Mouse (Mus musculus): Measurements from ENCODE around the gene Kcnk10.
A peak's percentile ranks its signal among the peaks of the same experiment; 100 is the strongest.
"Not testable (repeated sequence)": the region's sequence is repeated elsewhere in the genome, so short reads cannot be mapped to it uniquely, and the experiment has no call there.

Kcnk10 gene

DNA sequence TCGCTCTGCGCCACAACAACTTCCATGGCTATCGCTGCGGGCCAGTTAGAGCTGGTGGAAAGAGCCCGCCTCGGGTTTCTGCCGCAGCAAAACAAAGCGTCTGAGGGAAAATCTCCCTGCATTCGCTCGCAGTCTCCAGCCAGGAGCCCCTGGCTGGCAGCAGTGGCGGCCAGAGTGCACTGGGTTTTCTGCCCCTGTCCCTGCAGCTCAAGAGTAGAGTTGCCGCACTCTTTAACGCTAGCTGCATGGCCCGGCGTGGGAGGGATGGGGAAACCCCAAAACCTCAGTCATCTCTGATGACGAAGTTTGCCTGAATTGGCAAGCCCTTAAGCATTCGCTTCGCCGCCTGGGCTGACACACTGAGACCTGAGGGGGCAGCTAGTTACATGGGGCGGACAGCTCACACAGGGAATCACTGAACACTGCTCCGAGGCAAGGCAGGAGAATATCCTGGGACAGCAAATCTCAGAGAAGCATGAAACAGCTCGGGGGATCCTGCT lies at the start of gene Kcnk10:
TSS of gene Kcnk10 (minus strand) at position 450 of the 500 bp plus-strand sequence.
- no peak for DNase-seq (ENCODE audit: extremely low spot score, low read depth, low spot score)

DNA sequence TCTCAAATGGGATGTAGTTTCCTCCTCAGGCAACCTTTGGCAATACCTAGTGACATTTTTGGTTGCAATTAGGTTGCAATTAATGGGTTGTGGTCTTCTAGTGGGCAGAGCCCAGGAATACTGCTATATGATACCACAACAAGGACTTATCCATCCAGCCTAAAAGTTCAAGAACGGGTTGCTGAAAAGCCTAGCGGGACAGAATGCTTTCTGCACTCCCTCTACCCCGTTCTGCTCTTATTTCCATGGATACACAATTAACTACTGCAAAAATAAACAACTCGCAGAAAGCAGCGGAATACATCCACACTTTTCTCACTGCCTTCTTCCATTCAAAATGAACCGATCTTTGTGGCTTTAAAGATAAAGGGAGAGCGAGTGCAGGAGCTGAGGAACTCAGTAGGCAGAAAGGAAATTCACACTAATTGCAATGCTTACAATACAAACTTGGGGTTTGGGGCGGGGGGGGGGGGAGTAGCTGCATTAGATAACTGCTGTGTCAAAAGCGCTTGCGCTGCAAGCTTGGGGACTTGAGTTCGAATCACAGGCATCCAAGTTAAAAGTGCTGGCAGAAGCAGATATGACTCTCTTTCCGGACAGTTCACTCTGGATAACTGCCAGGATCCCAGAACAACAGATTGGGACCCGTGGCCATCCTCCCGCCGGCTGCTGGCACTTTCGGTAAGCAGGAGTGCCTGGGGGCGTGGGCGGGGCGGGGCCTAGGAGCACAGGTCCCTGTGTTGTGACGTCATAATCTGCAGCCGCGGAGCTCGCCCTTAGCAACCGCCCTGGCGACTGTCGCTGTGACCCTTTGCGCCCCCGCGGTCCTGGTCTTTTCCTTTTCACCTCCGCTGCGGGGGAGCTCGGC lies 49.5 kb upstream of the Kcnk10 start, which contains the start of gene Spata7:
TSS of gene Spata7 (plus strand) at position 766 of the 868 bp plus-strand sequence.
- peak; percentile 50 for DNase-seq (ENCODE audit: extremely low spot score, low read depth, low spot score)

DNA sequence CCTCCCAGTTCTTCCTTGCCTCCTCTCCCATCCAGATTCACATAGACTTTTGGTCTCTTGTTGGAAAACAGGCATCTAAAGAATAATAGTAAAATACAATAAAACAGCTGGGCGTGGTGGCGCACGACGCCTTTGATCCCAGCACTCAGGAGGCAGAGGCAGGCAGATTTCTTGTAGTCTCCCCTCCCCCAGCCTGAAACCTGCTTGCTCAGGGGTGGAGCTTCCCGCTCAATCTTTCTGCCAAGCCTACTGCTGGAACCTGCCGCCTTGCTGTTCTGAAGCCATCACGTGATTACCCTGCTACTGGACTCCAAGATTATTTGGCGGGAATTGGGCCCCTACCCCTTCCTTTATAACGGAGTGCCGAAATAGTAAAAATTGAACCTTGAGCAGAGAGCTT lies 45.2 kb upstream of the Kcnk10 start:
- not testable (repeated sequence) for DNase-seq (ENCODE audit: extremely low spot score, low read depth, low spot score)

DNA sequence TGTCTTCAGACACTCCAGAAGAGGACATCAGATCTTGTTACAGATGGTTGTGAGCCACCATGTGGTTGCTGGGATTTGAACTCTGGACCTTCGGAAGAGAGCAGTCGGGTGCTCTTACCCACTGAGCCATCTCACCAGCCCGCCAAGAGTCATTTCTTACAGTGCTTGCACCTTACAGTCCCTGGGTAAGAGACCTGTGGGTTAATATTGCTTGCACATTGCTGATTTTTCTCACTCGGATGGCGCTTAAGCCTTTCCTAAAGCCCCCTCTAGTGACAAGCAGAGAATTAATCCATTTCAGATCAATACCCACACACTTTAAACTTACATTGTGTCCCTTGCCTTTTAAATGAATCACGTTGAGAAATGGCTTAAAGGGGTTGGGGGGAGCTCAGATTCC lies 42.8 kb upstream of the Kcnk10 start:
- DNase-seq (ENCODE audit: extremely low spot score, low read depth, low spot score): not testable (repeated sequence)

DNA sequence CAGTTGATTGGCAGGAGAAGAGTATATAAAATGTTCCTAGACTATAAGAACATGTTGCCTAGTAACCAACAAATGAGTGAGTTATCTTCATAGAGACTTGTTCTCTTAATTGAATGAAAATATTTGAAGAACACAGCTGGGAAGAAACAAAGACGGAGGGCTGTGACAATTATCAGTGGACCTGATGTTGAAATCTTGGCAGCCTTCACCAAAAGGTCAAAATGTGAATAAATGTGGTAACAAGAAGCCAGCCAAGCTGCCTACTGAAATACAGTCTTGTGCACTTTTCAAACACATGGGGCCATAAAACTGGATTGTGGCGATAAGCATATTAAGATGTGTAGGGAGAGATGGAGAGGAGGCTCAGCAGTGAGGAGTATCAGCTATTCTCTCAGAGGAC lies 41.4 kb upstream of the Kcnk10 start:
- DNase-seq (ENCODE audit: extremely low spot score, low read depth, low spot score): no peak

DNA sequence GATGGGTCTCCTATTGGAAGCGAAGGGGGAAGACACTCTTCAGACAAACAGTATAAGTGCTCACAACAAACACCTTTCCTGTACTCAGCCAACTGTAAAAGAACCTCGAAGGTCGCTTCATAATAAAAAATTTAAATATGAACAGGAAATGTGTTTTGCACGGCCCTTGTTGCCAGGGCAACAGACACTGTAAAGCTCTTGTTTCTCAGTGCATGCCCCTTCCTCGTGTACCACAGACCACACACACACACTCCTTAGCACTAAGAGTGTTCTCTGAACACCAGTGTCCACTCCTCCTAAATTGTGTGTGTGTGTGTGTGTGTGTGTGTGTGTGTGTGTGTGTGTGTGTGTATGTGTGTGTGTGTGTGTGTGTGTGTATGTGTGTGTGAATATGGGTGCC lies 37.6 kb upstream of the Kcnk10 start:
- no peak for DNase-seq (ENCODE audit: extremely low spot score, low read depth, low spot score)

DNA sequence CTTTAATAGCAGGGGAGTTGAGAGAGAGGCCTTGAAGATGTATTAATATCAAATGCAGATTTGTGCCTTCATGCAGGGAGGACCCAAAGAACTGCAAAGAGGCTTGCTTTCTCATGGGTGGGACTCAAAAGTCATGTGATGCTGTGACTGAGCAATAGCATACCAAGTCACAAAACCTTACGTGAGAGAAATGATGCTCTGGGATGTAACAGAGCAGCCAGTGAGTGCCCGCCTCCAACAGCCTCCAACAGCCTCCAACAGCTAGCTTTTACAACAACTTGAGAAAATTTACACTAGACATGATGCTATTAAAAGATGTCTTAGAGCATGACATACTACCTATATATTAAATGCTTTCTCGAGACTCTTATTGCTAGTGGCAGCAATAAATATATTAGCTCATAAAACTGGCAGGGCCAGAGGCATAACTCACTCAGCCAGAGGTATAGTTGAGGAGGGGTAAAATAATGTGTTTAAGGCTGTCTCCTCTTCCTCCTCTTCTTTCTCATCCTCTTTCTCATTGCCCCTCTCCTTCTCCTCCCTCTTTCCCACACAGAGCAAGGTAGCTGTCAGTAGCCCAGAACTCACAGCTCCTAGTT lies 36.9 kb upstream of the Kcnk10 start:
- no peak for DNase-seq (ENCODE audit: extremely low spot score, low read depth, low spot score)

DNA sequence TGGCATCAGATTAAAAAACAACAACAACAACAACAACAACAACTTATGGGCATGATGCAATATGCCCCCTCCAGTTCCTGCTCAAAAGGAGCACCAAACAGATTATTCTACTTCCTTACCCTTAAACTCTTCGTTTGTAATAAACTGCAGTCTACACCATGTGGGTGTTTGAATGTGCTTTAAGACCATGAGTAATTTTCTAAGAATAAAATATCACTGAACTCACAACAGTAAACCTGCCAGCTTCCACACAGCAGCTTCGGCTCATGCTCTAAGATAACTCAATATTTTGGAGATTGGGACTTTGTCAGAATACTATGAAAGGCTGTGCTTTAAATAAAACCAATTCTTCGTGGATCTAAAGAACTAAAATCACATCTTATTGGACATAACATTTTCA lies 32.2 kb upstream of the Kcnk10 start:
- DNase-seq (ENCODE audit: extremely low spot score, low read depth, low spot score): no peak

DNA sequence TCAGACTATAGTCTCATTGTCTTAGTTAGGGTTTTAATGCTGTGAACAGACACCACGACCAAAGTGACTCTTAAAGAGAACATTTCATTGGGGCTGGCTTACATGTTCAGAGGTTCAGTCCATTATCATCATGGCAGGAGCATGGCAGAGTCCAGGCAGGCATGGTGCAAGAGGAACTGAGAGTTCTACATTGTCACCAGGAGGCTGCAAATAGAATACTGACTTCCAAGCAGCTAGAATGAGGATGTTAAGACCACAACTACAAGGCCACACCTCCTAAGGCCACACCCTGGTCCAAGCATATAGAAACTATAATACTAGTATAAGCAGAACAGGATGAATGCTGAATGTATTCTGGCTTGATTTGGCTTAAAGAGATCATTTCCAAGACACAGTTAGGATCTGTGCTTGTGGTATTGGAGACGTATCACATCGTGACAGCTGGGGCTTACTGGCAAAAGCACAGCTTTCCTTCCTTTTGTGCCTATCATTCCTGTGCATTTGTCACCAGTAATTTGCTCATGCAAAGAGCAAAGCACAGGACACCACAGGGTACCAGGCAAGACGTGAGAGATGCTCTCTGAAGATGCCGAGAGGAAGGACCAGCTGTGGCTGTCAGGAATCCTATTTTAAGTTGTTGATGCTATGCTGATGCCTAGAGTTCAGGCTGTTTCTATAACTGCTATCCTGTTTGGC lies 28.6 kb upstream of the Kcnk10 start:
- no peak for DNase-seq (ENCODE audit: extremely low spot score, low read depth, low spot score)

DNA sequence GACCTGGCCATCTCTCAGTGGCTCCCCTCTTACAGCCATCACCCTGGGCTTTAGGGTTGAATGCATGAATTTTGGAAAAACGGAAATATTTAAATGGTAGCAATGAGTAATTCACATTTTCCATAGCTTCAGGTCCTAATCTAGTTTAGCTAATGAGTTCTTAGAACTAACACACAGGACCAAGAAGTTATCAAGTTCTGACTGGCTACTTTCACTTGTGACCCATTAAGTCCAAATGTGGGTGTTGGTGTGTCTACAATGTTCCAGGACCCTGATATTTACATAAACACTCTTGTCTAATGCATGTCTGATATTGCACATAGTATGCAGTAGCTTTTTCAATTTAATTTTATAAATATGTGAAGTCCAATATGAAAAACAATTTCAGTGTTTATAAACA lies 27.2 kb upstream of the Kcnk10 start:
- DNase-seq (ENCODE audit: extremely low spot score, low read depth, low spot score): no peak

DNA sequence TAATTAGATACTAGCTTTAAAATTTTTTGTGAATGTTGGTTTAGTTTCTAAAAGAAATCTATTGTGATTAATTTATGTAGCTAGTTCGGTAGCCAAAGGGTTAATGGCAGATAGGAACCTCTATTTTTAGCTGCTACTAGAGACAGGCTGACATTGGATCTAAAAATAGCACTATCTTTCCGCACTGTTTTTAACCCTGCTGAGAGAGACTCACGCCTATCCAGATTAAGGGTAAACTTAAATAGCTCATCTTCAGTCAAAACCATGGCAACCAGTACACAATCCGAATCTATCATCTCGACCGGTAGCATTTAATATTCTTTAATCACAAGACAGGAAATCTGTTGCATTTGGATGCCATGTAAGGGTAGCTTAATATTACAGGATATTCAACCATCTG lies 24.0 kb upstream of the Kcnk10 start:
- no peak for DNase-seq (ENCODE audit: extremely low spot score, low read depth, low spot score)

DNA sequence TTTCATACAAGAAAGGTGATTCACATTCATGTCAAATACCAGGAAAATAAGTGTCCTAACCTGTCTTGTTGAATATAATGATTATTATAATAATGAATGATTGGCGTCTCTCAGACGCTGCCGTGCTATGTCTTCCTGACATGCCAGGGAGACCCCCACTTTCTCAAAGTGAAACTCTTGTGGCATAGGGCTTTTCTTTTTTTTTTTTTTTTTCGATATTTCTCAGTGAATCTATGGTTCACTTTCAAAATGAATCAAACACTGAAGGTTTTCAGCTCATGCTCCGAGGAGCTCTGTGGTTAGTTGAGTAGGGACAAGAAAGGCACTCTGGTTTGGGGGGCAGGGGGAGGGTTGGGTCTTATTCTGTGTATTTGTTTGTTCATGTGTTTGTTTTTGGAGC lies 22.8 kb upstream of the Kcnk10 start:
- no peak for DNase-seq (ENCODE audit: extremely low spot score, low read depth, low spot score)

DNA sequence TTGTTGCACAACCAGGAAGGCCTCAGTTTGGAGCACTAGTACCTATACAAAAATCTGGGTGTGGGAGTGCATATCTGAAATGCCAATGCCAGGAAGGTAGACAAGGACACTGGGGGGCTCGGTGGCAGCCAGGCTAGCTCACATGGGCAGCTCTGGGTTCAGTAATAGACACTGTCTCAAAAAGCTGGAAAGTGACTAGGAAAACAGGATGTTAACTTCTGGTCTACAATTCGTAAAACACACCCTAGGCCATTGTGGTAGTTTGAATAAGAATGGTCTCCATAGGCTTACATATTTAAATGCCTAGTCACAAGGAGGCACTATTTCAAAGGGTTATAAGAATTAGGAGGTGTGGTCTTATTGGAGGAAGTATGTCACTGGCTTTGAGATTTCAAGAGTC lies 12.9 kb upstream of the Kcnk10 start:
- DNase-seq (ENCODE audit: extremely low spot score, low read depth, low spot score): no peak

DNA sequence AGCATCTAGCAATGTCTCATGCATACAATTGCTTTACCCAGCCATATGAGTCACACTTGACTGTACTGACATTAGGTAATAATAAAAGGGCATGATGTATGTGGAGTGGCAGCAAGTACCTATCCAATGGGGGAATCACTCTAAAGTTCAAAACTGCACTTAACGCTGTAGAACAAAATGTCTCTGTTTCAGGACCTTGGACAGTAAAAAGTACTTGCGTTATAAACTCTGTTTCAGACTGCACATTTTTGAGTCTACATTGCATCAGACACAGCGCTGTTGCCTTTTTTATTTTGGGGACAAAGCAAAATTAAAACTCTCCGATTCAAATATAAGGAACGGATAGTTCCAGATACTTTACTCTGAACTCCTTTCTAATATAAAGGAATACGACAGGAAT lies 10.5 kb upstream of the Kcnk10 start:
- no peak for DNase-seq (ENCODE audit: extremely low spot score, low read depth, low spot score)

DNA sequence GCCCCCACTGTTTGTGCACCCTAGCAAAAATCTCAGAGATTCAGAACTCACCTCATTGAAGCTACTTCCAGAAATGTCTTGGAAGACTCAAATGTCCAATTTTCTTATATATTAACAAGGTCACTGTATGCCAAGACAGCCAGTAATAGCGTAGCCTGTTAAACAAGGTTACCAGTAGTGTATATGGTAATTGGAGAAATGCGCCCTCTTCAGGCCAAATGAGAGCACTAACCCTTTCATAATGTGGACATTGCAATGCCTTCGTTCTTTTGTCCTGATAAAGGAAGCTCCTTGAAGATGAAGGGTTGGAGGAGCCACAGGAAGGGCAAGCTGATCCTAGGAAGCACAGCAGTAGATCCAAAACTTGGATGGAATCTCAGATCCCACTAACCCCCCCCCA lies 7.2 kb upstream of the Kcnk10 start:
- DNase-seq (ENCODE audit: extremely low spot score, low read depth, low spot score): no peak

DNA sequence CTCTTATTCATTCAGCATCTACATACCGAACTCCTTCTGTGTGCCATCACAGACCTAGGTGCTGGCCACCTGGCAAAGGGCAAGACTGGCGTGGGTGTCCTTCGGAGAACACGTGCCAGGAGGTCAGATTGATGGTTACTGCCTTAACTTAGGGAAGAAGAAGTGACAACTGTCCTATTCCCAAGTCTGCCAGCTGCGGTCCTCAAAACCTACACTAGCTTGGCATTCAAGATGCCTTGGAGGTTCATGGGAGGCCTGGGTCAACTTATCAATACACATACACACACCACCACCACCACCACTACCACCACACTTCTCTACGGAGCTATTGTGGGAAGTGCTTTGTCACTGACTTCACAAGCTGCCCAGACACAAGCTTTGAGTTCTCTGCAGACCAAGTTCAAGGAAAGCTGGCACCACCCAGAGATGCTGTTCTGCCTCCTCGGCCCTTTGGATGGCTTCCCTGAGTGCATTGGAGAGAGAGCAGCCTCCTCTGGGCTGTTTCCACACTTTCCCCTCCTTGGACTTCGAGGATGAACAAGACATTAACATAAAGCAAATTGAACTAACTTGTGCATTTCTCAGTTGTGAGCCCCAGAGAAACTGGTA lies 2.1 kb downstream of the Kcnk10 start:
- no peak for DNase-seq (ENCODE audit: extremely low spot score, low read depth, low spot score)

DNA sequence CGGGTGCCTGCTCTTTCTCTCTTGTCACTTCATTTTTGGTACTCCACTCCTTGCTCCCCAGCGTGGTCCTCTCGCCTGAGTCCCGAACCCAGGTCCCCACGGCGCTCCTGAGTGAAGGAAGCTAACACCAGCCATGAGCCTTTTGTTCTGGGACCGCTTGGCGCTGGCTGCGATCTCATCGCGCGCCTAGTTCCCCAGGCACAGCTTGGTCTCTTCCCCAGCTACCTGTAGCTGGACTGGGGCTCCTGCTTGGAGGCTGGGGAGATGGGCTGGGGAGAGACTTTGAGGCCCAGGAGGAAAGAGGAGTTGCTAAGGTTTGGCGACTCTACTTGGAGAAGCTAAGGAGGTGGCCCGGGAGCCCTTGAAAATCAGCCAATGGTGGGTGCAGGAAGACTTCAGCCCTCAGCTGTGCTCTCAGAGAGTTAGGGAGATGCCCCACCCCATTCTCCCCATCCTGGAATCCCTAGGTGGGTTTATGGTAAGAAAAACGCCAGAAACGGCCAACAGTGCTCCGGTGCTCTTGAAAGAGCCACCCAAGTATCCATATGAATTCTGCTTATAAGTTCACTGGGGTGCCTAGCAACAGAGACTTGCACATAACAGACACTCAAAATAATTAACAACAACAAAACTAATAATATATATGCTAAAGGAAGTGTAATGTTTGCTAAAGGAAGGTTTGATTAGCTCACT lies 2.8 kb downstream of the Kcnk10 start:
- DNase-seq (ENCODE audit: extremely low spot score, low read depth, low spot score): no peak

DNA sequence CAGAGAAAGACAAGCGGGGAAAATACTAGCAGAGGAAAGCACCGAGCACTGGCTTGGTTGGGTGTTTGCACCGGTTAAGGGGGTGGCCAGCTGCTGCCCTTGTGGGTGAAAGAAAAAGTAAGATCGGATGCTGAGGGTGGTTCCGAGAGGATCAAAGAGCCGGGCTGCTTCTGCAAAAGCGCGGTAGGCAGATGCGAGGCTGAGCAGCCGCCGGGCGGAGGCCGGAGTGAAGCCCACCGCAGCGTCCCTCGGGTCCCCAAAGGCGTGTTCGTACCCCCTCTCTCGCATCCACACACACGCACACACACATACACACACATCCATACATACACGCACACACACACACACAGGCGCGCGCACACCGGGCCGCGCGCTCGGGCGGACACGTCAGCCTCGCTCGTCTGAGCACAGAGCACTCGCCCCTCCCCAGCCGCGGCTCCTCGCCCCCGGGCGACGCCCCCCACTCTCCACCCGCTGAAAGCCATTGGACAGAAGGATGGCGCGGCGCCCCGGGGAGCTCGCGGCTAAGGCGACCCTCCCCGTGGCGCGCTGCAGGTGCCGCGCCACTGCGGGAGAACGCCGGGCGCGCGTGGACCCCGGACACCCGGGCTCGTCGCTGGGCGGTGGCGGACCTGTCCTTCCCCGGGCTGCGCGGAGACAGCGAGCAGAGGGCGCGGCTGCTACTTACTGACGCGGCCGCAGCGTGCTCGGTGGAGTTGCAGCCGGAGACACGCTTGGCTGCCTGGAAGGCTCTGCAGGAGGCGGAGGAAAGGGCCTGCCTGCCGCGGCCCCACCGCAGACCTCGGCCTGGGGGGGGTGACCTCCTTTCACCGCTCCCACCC lies 3.5 kb downstream of the Kcnk10 start:
- no peak for DNase-seq (ENCODE audit: extremely low spot score, low read depth, low spot score)

DNA sequence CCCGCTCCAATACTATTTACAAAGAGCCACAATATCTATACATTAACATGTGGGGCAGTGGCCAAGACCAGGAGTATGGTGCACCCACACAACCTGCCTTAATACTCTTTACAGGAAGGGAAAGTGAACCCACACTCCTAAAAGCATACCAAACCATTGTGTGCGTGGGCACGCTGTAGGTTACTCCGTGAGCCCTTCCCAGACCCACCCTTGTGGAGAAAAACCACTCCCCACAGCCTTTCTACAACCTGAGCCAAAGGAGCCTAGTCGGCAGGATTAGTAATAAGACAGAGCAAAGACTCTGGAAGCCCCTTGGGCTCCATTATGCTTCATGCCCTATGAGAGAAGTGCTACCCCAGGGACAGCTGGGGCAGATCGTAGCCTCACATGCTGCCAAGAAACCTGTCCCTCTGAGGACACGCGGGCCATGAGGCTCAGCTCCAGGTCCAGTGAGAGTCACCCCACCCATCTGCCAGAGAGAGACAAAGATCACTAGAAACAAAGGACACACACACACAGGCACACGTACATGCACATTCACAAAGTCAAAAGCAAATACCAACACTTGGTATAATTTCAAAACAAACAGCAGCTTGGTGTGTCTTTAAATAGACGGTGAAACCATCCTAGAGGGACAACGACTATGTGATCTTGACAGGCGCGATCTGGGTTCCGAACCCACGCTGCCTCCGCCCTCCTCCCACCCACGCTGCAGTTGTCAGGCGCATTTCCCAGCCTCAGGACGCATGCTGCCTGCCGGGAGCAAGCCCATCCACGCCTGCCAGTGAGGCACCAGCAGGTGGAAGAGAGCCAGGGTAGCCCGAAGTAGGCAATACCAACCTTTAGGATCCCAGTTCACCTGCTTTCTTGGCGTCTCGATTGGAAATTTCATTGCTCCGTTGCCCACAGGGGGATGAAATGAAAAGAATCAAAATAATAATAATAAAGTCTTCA lies 4.5 kb downstream of the Kcnk10 start:
- no peak for DNase-seq (ENCODE audit: extremely low spot score, low read depth, low spot score)

All from hindlimb bud, embryonic 11.5 days (tissue).